Mouse (Mus musculus) cerebellum, adult (tissue): ENCODE data around the gene Tubgcp2.

Source experiments
- ATAC-seq: cut with Nextera tagmentation; 2 replicates; pipeline ENCODE4 v1.9.2; 2017; ENCODE audit warnings: mild to moderate bottlenecking, moderate library complexity, mixed read lengths; ENCODE audit not compliant: insufficient number of reproducible peaks, low FRiP score, low TSS enrichment

Tubgcp2 gene

GRCm38 (mm10) chr7:139988272-139988671 is 48.2 kb downstream of the Tubgcp2 start:
- ATAC-seq: no peak

GRCm38 (mm10) chr7:139984505-139984904 is 52.0 kb downstream of the Tubgcp2 start:
- ATAC-seq: no peak

- ATAC-seq: no peak
Observed at GRCm38 (mm10) chr7:139982058-139982457, 54.4 kb downstream of the Tubgcp2 start.

- ATAC-seq: no peak
Observed at GRCm38 (mm10) chr7:139980778-139981177, 55.7 kb downstream of the Tubgcp2 start.

GRCm38 (mm10) chr7:139979011-139979719 is 57.3 kb downstream of the Tubgcp2 start:
- ATAC-seq: no peak

GRCm38 (mm10) chr7:139978278-139978892 is 58.1 kb downstream of the Tubgcp2 start, which contains the start of gene 6430531B16Rik:
Gene 6430531B16Rik, minus strand, starts transcription at chr7:139978755.
- ATAC-seq: peak; percentile 85

GRCm38 (mm10) chr7:139975471-139975870 is 61.0 kb downstream of the Tubgcp2 start:
- no peak for ATAC-seq

GRCm38 (mm10) chr7:139974307-139974706 is 62.2 kb downstream of the Tubgcp2 start:
- no peak for ATAC-seq

GRCm38 (mm10) chr7:139972923-139973331 is 63.5 kb downstream of the Tubgcp2 start:
- ATAC-seq: no peak

GRCm38 (mm10) chr7:139971436-139971835 is 65.0 kb downstream of the Tubgcp2 start:
- no peak for ATAC-seq

- no peak for ATAC-seq
Observed at GRCm38 (mm10) chr7:139970979-139971378, 65.5 kb downstream of the Tubgcp2 start.

- ATAC-seq: no peak
Observed at GRCm38 (mm10) chr7:139970216-139970919, 66.1 kb downstream of the Tubgcp2 start.

GRCm38 (mm10) chr7:139969348-139970130 is 66.9 kb downstream of the Tubgcp2 start:
- no peak for ATAC-seq

GRCm38 (mm10) chr7:139968428-139968827 is 68.0 kb downstream of the Tubgcp2 start:
- no peak for ATAC-seq

- ATAC-seq: no peak
Observed at GRCm38 (mm10) chr7:139967175-139967574, 69.3 kb downstream of the Tubgcp2 start.

GRCm38 (mm10) chr7:139963814-139964213 is 72.7 kb downstream of the Tubgcp2 start:
- ATAC-seq: no peak

- ATAC-seq: no peak
Observed at GRCm38 (mm10) chr7:139961141-139961540, 75.3 kb downstream of the Tubgcp2 start.

GRCm38 (mm10) chr7:139957958-139958357 is 78.5 kb downstream of the Tubgcp2 start:
- ATAC-seq: no peak

GRCm38 (mm10) chr7:139957437-139957836 is 79.0 kb downstream of the Tubgcp2 start:
- no peak for ATAC-seq

- ATAC-seq: no peak
Observed at GRCm38 (mm10) chr7:139956658-139957057, 79.8 kb downstream of the Tubgcp2 start.
